Mouse (Mus musculus) activated CD4-positive, CD25-positive, alpha-beta regulatory T cell, adult 4 months (primary cell): ENCODE data around the gene Clec18a. TPM values are rescaled to one million over a fixed set of nuclear protein-coding genes. Genes with fewer than 3 reads are reported as not detected.
"Not testable (repeated sequence)": the region's sequence is repeated elsewhere in the genome, so short reads cannot be mapped to it uniquely, and the experiment has no call there.

Experiments used
- ATAC-seq: one replicate; pipeline ENCODE4 v1.8.0; 2017
- polyA plus RNA-seq, 2 experiments: library from polyadenylated mRNA; unstranded; fragments of 100-300 nt; shearing (Covaris generic); gene quantifications; one replicate each; pipeline ENCODE4 v1.2.1; 2017

The Clec18a gene
- polyA plus RNA-seq, result not detected

- not testable (repeated sequence) for ATAC-seq
Measured at GRCm38 (mm10) chr8:111092326-111092725, at the start of gene Clec18a. TSS of gene Clec18a (minus strand) at chr8:111092426.

- no peak for ATAC-seq
Measured at GRCm38 (mm10) chr8:111130756-111131155, 38.5 kb upstream of the Clec18a start.

- no peak for ATAC-seq
Measured at GRCm38 (mm10) chr8:111119481-111119880, 27.3 kb upstream of the Clec18a start.

- no peak for ATAC-seq
Measured at GRCm38 (mm10) chr8:111114891-111115290, 22.7 kb upstream of the Clec18a start.

- peak; percentile 43 for ATAC-seq
Measured at GRCm38 (mm10) chr8:111094719-111095302, 2.6 kb upstream of the Clec18a start.

GRCm38 (mm10) chr8:111093865-111094718 is 1.9 kb upstream of the Clec18a start, which contains the start of gene Pdpr:
TSS of gene Pdpr (plus strand) at chr8:111094630.
- peak; percentile 76 for ATAC-seq

GRCm38 (mm10) chr8:111091706-111092105 is 520 bp downstream of the Clec18a start:
- no peak for ATAC-seq

GRCm38 (mm10) chr8:111090126-111090525 is 2.1 kb downstream of the Clec18a start:
- peak; percentile 40 for ATAC-seq

- ATAC-seq, result not testable (repeated sequence)
Measured at GRCm38 (mm10) chr8:111083936-111084335, 8.3 kb downstream of the Clec18a start.

- no peak for ATAC-seq
Measured at GRCm38 (mm10) chr8:111081580-111082258, 10.5 kb downstream of the Clec18a start.

- no peak for ATAC-seq
Measured at GRCm38 (mm10) chr8:111079861-111080271, 12.4 kb downstream of the Clec18a start.

GRCm38 (mm10) chr8:111079461-111079860 is 12.8 kb downstream of the Clec18a start:
- no peak for ATAC-seq

- ATAC-seq, result no peak
Measured at GRCm38 (mm10) chr8:111075926-111076325, 16.3 kb downstream of the Clec18a start.

GRCm38 (mm10) chr8:111068660-111069059 is 23.6 kb downstream of the Clec18a start:
- not testable (repeated sequence) for ATAC-seq

GRCm38 (mm10) chr8:111067439-111067838 is 24.8 kb downstream of the Clec18a start:
- ATAC-seq, result no peak

- no peak for ATAC-seq
Measured at GRCm38 (mm10) chr8:111066308-111066707, 25.9 kb downstream of the Clec18a start.

GRCm38 (mm10) chr8:111062893-111063292 is 29.3 kb downstream of the Clec18a start:
- no peak for ATAC-seq

- peak; percentile 90 for ATAC-seq
Measured at GRCm38 (mm10) chr8:111062072-111062757, 30.0 kb downstream of the Clec18a start.

GRCm38 (mm10) chr8:111061688-111062071 is 30.5 kb downstream of the Clec18a start:
- ATAC-seq, result no peak

- no peak for ATAC-seq
Measured at GRCm38 (mm10) chr8:111058946-111059572, 33.2 kb downstream of the Clec18a start.

GRCm38 (mm10) chr8:111056691-111057293 is 35.4 kb downstream of the Clec18a start:
- ATAC-seq, result peak; percentile 47
